Mouse (Mus musculus): ENCODE data around the gene Taldo1. TPM values are rescaled to one million over a fixed set of nuclear protein-coding genes. Genes with fewer than 3 reads are reported as not detected.

Gene Taldo1
- 532 and 557 TPM in 2 replicates for polyA plus RNA-seq (2015; fragmentation: Nextera tagmentation; extraction: Ambion mirVana)

DNA sequence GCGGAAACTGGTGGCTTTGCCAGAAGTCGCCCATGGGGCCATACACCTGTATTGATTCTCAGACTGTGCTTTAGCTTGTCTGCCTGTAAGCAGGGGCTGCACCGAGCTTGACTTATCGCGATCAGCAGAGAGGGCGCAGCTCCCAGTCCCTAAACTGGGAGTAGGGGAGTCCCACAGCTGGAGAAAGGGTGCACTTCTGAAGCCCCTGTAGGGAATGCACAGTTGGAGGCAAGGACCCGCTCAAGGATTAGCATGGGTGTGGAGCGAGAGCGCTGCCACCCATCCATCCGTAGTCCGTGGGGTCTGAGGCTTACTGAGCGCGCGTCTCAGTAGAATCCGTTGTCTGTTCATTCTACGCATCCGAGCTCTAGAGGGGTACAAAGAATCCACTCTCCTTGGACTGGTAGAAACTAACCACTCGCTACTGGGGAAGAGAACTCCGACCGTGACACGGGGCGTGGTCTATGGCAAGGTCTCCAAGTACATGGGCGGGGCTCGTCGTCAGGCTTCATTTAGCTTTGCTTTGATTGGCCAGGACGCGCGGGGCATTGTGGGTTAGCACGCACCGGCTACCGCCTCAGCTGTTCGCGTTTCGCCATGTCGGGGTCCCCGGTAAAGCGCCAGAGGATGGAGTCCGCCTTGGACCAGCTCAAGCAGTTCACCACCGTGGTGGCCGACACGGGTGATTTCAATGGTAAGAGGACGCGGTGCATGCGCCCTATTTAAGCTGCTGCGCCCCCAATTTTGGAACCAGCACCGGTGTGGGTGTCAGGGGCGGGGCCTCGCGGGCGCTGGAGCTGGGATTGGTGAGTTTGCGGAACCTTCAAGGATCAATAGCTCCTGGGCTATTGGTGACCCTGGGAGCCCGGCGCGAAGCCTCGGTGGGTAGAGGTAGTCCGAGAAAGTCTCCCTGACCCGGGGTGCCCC, at the start of gene Taldo1:
Gene Taldo1 (plus strand): TSS at position 575 of the 927 bp plus-strand sequence.

DNA sequence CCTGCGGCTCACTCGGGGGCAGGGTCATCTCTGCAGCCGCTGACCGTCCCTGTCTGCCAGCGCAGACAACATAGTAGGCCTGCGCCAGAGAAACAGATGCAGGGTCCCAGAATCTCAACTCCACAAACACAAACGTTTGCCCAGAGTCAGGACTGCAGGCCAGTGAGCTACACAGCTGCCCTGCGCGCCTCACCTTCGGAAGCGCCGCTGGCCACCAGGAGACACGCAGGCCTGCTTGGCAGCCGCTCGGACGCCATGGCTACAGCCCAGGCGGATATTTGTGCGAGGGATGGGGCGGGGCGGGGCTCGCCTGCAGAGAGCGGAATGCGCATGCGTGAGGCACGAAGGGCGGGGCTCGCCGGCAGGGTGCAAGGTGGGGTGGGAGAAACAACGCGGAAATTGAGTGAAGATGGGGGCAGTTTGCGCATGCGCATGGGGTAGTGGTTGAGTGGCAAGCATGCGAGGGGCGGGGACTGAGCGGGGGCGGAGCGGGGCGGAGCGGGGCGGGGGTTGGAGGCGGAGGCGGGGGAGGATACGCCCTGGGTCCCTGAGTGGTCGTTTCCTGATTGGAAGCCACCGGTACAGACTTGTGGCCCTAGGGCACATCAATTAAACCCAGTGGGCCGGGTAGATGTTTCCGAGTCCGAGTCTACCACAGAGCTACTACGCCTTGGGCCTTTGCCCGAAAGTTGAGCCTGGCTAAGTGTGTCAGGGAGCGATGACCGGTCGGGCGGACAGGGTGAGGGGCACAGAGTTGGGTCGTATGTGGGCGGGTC, 22.0 kb downstream of the Taldo1 start, which contains the start of gene Gatd1:
Gene Gatd1 (minus strand): TSS at position 328 of the 776 bp plus-strand sequence.

DNA sequence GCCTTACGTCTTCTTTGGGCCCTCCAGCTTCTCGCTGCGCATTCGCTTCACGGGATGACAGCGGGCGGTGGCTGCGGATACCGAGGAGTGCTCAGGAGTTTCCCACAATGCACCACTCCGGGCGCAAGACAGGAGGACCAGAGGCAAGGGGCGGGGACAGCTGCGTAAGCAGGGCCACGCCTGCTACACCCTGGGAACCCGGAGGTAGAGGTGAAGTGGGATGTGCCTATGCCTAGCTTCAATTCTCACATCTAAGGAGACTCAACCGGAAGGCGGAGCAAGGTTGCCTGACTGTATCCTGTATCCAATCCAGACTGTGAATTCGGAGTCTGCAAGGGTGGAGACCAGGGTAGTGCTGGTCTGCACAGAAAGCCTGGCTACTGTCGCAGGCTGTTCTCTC, 37.3 kb downstream of the Taldo1 start, which contains the start of gene Cend1:
Gene Cend1 (minus strand): TSS at position 182 of the 400 bp plus-strand sequence.

DNA sequence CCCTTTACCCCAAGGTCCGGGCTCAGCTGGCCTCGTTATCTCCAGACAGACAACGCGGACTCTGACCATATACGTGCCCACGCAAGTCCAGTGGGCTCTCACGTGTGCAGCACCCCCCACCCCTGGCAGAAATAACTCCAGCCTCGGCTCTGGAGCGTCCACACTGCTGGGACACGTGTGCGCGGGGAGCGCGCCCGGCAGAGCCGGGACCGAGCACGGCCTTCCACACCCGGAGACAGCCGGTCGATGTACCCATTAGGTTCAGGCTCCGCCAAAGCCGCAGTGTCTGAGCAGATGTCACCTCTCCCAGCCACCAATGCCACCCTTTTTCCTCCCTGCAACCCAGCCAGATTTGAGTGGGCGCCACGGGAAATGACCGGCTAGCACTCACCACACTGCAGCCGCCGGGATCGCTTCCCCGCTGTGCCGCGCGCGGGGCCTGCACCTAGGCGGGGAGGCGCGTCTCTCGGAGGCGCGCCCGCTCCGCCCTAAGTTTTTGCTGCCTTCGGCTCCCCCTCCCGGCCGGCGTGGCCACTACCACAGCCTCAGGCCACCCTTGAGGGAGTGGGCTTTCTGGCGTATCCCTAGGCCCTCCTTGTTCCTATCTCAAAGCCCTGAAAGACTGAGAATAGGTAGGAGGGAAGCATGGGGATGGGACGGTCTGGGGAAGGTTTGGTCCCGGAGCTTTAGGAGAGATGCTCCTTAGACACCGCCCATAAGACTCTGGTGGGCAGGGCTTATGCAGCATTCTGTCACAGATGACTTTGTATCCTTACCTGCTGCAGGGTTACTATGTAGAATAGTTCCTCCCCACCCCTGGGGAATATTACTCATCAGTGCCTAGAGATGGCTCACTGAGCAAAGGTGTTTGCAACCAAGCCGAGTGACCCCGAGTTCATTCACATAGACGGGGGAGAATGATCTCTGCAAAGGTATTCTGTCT, 45.5 kb downstream of the Taldo1 start, which contains the start of gene Slc25a22:
Gene Slc25a22 (minus strand): TSS at position 715 of the 943 bp plus-strand sequence.

DNA sequence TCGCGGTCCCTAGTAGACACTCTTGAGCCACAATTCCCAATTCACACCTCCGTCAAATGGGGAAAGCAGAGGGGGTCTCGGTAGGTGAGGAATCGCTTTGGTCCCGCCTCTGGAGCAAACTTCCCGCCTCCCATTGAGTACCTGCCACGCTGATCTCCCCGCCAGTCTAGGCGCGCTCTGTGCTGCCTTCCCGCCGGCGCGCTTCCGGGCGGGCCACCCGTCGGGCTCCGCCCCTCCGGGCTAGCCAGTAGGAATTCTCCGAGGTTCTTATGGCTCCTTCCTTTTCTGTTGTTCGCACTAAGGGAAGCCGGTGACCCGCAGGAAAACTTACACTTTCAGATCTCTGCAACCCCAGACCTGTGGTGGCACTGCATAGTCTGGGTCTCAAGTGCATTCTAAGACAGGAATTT, 51.8 kb downstream of the Taldo1 start, which contains the start of gene Pidd1:
Gene Pidd1 (minus strand): TSS at position 198 of the 410 bp plus-strand sequence.

DNA sequence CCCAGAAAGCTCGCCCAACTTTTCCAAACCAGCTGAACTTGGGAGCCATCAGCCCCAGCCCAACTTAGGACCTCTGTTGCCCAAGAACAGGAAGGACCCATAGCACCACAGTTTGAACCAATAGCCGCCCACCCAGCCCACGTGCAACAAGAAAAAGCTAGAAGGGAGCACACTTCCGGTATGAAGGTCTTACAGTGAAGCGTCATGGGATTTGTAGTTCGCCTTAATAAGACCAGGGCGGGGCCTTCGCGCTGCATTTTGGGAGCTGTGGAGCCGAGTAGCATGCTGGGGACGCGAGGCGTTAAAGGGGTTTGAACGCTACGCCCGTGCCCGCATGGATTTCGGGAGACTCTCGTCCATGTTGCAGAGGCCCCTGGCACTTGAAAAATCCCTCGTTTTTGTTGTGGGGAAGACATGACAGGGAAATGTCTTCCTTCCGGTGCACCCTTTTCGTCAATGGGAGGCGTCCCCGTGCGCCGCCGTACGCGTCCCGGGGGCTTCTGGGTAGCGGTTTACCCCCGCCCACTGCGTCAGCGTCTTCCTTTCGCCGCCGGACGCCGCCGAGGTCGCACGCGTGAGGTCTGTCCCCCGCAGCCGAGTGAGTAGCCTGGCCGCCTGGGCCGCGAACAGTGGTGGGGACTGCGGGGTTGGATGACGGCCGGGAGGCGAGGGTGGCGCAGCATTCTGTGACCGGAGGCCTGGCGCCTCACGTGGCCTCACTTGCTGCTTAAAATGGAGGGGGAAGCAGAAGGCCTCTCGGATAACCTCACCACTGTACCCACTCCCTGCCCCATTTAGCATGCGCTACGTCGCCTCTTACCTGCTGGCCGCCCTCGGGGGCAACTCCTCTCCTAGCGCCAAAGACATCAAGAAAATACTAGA, 55.4 kb downstream of the Taldo1 start, which contains the start of gene Rplp2:
Gene Rplp2 (plus strand): TSS at position 261 of the 882 bp plus-strand sequence.

Other genes starting within 250 kb of the Taldo1 start
- 61.3 and 72.7 TPM in 2 replicates for gene Rnh1, start 219.3 kb upstream of the Taldo1 start, polyA plus RNA-seq (2015; fragmentation: Nextera tagmentation; extraction: Ambion mirVana)
- gene Hras, start 198.2 kb upstream of the Taldo1 start, polyA plus RNA-seq (2015; fragmentation: Nextera tagmentation; extraction: Ambion mirVana) = 62.2 and 63.7 TPM in 2 replicates
- gene Lrrc56, start 198.0 kb upstream of the Taldo1 start, polyA plus RNA-seq (2015; fragmentation: Nextera tagmentation; extraction: Ambion mirVana) = 4.3 and 4.7 TPM in 2 replicates
- 0.22 and 0.33 TPM in 2 replicates for gene Lmntd2, start 178.1 kb upstream of the Taldo1 start, polyA plus RNA-seq (2015; fragmentation: Nextera tagmentation; extraction: Ambion mirVana)
- gene Rassf7, start 176.3 kb upstream of the Taldo1 start, polyA plus RNA-seq (2015; fragmentation: Nextera tagmentation; extraction: Ambion mirVana) = 9.9 and 12.2 TPM in 2 replicates
- 32.7 and 37.2 TPM in 2 replicates for gene Phrf1, start 163.4 kb upstream of the Taldo1 start, polyA plus RNA-seq (2015; fragmentation: Nextera tagmentation; extraction: Ambion mirVana)
- gene Irf7, start 125.7 kb upstream of the Taldo1 start, polyA plus RNA-seq (2015; fragmentation: Nextera tagmentation; extraction: Ambion mirVana) = 32.5 and 46.0 TPM in 2 replicates
- 0.07 and 0.11 TPM in 2 replicates for gene Cdhr5, start 115.4 kb upstream of the Taldo1 start, polyA plus RNA-seq (2015; fragmentation: Nextera tagmentation; extraction: Ambion mirVana)
- 10.2 and 15.9 TPM in 2 replicates for gene Sct, start 113.1 kb upstream of the Taldo1 start, polyA plus RNA-seq (2015; fragmentation: Nextera tagmentation; extraction: Ambion mirVana)
- 0.10 and 0.55 TPM in 2 replicates for gene Drd4, start 100.2 kb upstream of the Taldo1 start, polyA plus RNA-seq (2015; fragmentation: Nextera tagmentation; extraction: Ambion mirVana)
- gene Deaf1, start 64.5 kb upstream of the Taldo1 start, polyA plus RNA-seq (2015; fragmentation: Nextera tagmentation; extraction: Ambion mirVana) = 26.7 and 31.4 TPM in 2 replicates
- gene Tmem80, start 64.5 kb upstream of the Taldo1 start, polyA plus RNA-seq (2015; fragmentation: Nextera tagmentation; extraction: Ambion mirVana) = 25.3 and 26.4 TPM in 2 replicates
- gene Eps8l2, start 53.3 kb upstream of the Taldo1 start, polyA plus RNA-seq (2015; fragmentation: Nextera tagmentation; extraction: Ambion mirVana) = 1.6 and 2.0 TPM in 2 replicates
- gene Gatd1, start 21.9 kb downstream of the Taldo1 start, polyA plus RNA-seq (2015; fragmentation: Nextera tagmentation; extraction: Ambion mirVana) = 27.9 and 38.0 TPM in 2 replicates
- 0.17 TPM in 1 of 2 replicates, not detected in the other for gene Cend1, start 37.3 kb downstream of the Taldo1 start, polyA plus RNA-seq (2015; fragmentation: Nextera tagmentation; extraction: Ambion mirVana)
- gene Slc25a22, start 45.7 kb downstream of the Taldo1 start, polyA plus RNA-seq (2015; fragmentation: Nextera tagmentation; extraction: Ambion mirVana) = 9.6 and 12.0 TPM in 2 replicates
- 11.9 and 14.1 TPM in 2 replicates for gene Pidd1, start 51.8 kb downstream of the Taldo1 start, polyA plus RNA-seq (2015; fragmentation: Nextera tagmentation; extraction: Ambion mirVana)
- 1,725 and 1,765 TPM in 2 replicates for gene Rplp2, start 55.2 kb downstream of the Taldo1 start, polyA plus RNA-seq (2015; fragmentation: Nextera tagmentation; extraction: Ambion mirVana)
- gene Pnpla2, start 63.0 kb downstream of the Taldo1 start, polyA plus RNA-seq (2015; fragmentation: Nextera tagmentation; extraction: Ambion mirVana) = 23.6 and 27.5 TPM in 2 replicates
- 12.7 and 15.8 TPM in 2 replicates for gene Cracr2b, start 68.9 kb downstream of the Taldo1 start, polyA plus RNA-seq (2015; fragmentation: Nextera tagmentation; extraction: Ambion mirVana)
- gene Cd151, start 75.2 kb downstream of the Taldo1 start, polyA plus RNA-seq (2015; fragmentation: Nextera tagmentation; extraction: Ambion mirVana) = 9.2 and 10.5 TPM in 2 replicates
- 56.8 and 65.1 TPM in 2 replicates for gene Polr2l, start 82.9 kb downstream of the Taldo1 start, polyA plus RNA-seq (2015; fragmentation: Nextera tagmentation; extraction: Ambion mirVana)
- 65.7 and 84.5 TPM in 2 replicates for gene Tspan4, start 83.0 kb downstream of the Taldo1 start, polyA plus RNA-seq (2015; fragmentation: Nextera tagmentation; extraction: Ambion mirVana)
- 14.0 and 14.6 TPM in 2 replicates for gene Chid1, start 147.7 kb downstream of the Taldo1 start, polyA plus RNA-seq (2015; fragmentation: Nextera tagmentation; extraction: Ambion mirVana)
- 49.8 and 51.2 TPM in 2 replicates for gene Ap2a2, start 170.0 kb downstream of the Taldo1 start, polyA plus RNA-seq (2015; fragmentation: Nextera tagmentation; extraction: Ambion mirVana)